Mouse (Mus musculus): Measurements from ENCODE around the gene Ntsr2. TPM values are rescaled to one million over a fixed set of nuclear protein-coding genes. Genes with fewer than 3 reads are reported as not detected.

Gene Ntsr2
- polyA plus RNA-seq, 1 experiment from 2014 or later, result 3.8 TPM

GRCm38 (mm10) chr12:16634075-16634813 is 18.9 kb upstream of the Ntsr2 start:
- no peak overlapping the region for H3K4me2 ChIP-seq
- no peaks in the 10 kb centered on the region for H3K36me3 ChIP-seq
- no peaks in the 10 kb centered on the region for H3K4me1 ChIP-seq (replicated peaks)
- H3K9ac ChIP-seq, result no peak overlapping the region
- ATAC-seq (ENCODE audit: low FRiP score, low read depth), result no peak
- H3K27ac ChIP-seq (replicated peaks), result no peak overlapping the region
- no peaks in the 10 kb centered on the region for H3K9me3 ChIP-seq
- no peaks in the 10 kb centered on the region for H3K27me3 ChIP-seq
- WGBS, result 56% methylated on average over 14 of the region's 14 CpGs
- H3K4me3 ChIP-seq, result no peak overlapping the region

- H3K4me3 ChIP-seq, result no peak overlapping the region
- H3K9me3 ChIP-seq, result no peaks in the 10 kb centered on the region
- no peaks in the 10 kb centered on the region for H3K27me3 ChIP-seq
- no peak overlapping the region for H3K9ac ChIP-seq
- no peak for ATAC-seq (ENCODE audit: low FRiP score, low read depth)
- no peaks in the 10 kb centered on the region for H3K4me1 ChIP-seq (replicated peaks)
- H3K27ac ChIP-seq (replicated peaks), result no peak overlapping the region
- H3K4me2 ChIP-seq, result no peak overlapping the region
- no peaks in the 10 kb centered on the region for H3K36me3 ChIP-seq
- WGBS, result 79% methylated on average over 6 of the region's 6 CpGs
Observed at GRCm38 (mm10) chr12:16635816-16636215, 17.4 kb upstream of the Ntsr2 start.

- Histone ChIP-seq H3K9me3 (no peaks in the 10 kb centered on the region), H3K9ac (no peak overlapping the region), H3K27me3 (no peaks in the 10 kb centered on the region), H3K27ac (replicated peaks) (no peak overlapping the region), H3K4me2 (no peak overlapping the region), H3K4me3 (no peak overlapping the region), H3K4me1 (replicated peaks) (peaks cover 9% of the 10 kb centered on the region), H3K36me3 (no peaks in the 10 kb centered on the region)
- no peak for ATAC-seq (ENCODE audit: low FRiP score, low read depth)
- WGBS, result 73% methylated on average over 12 of the region's 12 CpGs
Observed at GRCm38 (mm10) chr12:16639078-16639771, 14.0 kb upstream of the Ntsr2 start.

GRCm38 (mm10) chr12:16640075-16640474 is 13.1 kb upstream of the Ntsr2 start:
- Histone ChIP-seq H3K4me1 (replicated peaks) (peaks cover 11% of the 10 kb centered on the region), H3K4me3 (no peak overlapping the region), H3K27me3 (no peaks in the 10 kb centered on the region), H3K27ac (replicated peaks) (no peak overlapping the region), H3K9ac (no peak overlapping the region), H3K36me3 (no peaks in the 10 kb centered on the region), H3K4me2 (no peak overlapping the region), H3K9me3 (no peaks in the 10 kb centered on the region)
- WGBS, result 93% methylated on average over 6 of the region's 6 CpGs
- ATAC-seq (ENCODE audit: low FRiP score, low read depth), result no peak

- H3K9ac ChIP-seq, result no peak overlapping the region
Observed at GRCm38 (mm10) chr12:16642000-16642399, 11.2 kb upstream of the Ntsr2 start.

DNA sequence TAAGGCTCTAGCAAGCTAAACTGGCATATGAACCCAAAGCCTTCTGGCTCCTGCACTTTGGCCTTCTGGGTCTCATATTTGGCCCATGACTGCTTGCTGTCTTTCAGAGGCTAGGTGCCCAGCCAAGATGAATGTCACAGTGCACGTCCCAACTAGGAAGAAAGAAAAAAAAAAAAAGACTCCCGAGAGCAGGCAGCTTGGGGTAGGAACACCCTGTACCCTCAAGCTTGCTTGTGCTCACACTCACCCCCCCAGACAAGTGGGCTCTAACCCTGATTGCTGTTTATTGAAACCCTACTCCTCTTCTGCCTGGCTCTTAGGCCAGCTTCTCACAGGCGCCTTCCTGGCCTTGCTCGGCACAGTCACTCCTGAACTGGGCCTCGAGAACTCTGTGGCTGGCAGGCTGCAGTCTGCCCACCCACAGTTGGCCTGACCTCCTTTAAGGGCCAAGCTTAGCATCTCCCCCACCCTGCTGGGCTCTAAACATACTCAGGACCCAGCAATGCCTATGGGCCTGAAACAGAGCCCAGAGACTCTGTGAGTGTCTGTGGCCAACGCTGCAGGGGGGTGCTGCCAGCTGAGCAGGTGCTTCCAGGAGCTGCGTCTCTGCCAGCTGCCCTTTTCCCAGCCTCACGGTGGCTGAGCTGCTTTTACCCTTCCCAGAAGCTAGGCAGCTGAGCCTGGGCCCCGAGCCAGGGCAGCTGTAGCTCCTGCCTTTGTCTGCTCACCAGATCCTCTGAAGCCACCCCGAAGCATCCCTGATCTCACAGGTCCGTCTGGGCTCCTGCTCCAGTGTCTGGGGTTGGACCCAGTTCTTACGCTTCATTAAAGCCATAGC is 9.5 kb upstream of the Ntsr2 start:
- peak; percentile 85 for ATAC-seq (ENCODE audit: low FRiP score, low read depth)
- Histone ChIP-seq H3K27me3 (no peaks in the 10 kb centered on the region), H3K4me2 (no peak overlapping the region), H3K9ac (no peak overlapping the region), H3K9me3 (no peaks in the 10 kb centered on the region), H3K4me1 (replicated peaks) (peaks cover 11% of the 10 kb centered on the region), H3K4me3 (no peak overlapping the region), H3K36me3 (no peaks in the 10 kb centered on the region), H3K27ac (replicated peaks) (peak overlapping the region; percentile 57)
- WGBS, result 32% methylated on average over 12 of the region's 12 CpGs

More at GRCm38 (mm10) chr12:16642000-16642399, 11.2 kb upstream of the Ntsr2 start:
- H3K27me3 ChIP-seq, result no peaks in the 10 kb centered on the region
- ATAC-seq (ENCODE audit: low FRiP score, low read depth), result no peak
- peaks cover 11% of the 10 kb centered on the region for H3K4me1 ChIP-seq (replicated peaks)
- 66% methylated on average over 5 of the region's 5 CpGs for WGBS
- no peak overlapping the region for H3K27ac ChIP-seq (replicated peaks)
- no peak overlapping the region for H3K4me3 ChIP-seq
- H3K36me3 ChIP-seq, result no peaks in the 10 kb centered on the region
- no peak overlapping the region for H3K4me2 ChIP-seq
- H3K9me3 ChIP-seq, result no peaks in the 10 kb centered on the region

- Histone ChIP-seq H3K27ac (replicated peaks) (no peak overlapping the region), H3K9me3 (no peaks in the 10 kb centered on the region), H3K4me2 (no peak overlapping the region), H3K27me3 (no peaks in the 10 kb centered on the region), H3K9ac (no peak overlapping the region), H3K36me3 (no peaks in the 10 kb centered on the region), H3K4me1 (replicated peaks) (peaks cover 11% of the 10 kb centered on the region), H3K4me3 (no peak overlapping the region)
- no peak for ATAC-seq (ENCODE audit: low FRiP score, low read depth)
- 49% methylated on average over 8 of the region's 8 CpGs for WGBS
Observed at GRCm38 (mm10) chr12:16644698-16645097, 8.5 kb upstream of the Ntsr2 start.

DNA sequence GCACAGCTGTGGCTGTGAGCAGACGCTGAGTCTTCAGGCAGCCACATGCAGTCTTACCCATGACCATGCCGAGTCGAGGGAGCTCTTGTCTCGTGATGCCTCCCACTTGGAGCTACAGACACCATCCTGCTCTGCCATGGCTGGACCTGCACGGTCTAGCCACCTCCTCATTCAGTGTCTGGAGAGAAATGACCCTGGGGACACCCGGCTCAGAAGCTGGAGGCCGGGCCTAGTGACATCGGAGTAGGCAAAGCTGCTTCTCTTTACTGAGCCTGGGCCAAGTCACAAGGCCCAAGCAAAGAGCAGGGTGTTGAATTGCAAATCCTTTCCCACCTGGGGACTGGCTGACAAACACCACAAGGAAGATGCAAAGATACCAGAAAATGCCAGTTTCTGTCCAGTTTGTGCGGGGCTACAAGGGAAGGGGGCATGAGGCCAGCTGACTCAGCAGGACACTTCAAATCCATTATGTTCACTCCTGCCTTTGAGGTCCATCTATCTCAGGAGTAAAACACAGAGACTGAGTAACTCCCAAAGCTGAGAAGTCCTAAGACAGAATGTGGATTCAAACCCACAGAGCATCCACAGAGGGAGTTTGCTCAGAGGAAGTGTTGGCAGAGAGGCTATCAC is 6.3 kb upstream of the Ntsr2 start:
- no peak for ATAC-seq (ENCODE audit: low FRiP score, low read depth)
- Histone ChIP-seq H3K4me1 (replicated peaks) (peaks cover 11% of the 10 kb centered on the region), H3K4me3 (no peak overlapping the region), H3K27ac (replicated peaks) (no peak overlapping the region), H3K9me3 (no peaks in the 10 kb centered on the region), H3K9ac (no peak overlapping the region), H3K4me2 (no peak overlapping the region), H3K27me3 (peaks cover 5% of the 10 kb centered on the region; the same call in 1 of the 2 replicates), H3K36me3 (no peaks in the 10 kb centered on the region)
- WGBS, result 47% methylated on average over 9 of the region's 9 CpGs

- Histone ChIP-seq H3K27ac (replicated peaks) (no peak overlapping the region), H3K27me3 (peaks cover 18% of the 10 kb centered on the region), H3K4me2 (no peak overlapping the region), H3K9ac (no peak overlapping the region), H3K9me3 (no peaks in the 10 kb centered on the region), H3K4me3 (no peak overlapping the region), H3K36me3 (no peaks in the 10 kb centered on the region), H3K4me1 (replicated peaks) (peaks cover 14% of the 10 kb centered on the region)
- 93% methylated on average over 6 of the region's 6 CpGs for WGBS
- ATAC-seq (ENCODE audit: low FRiP score, low read depth), result no peak
Observed at GRCm38 (mm10) chr12:16648273-16648672, 4.9 kb upstream of the Ntsr2 start.

GRCm38 (mm10) chr12:16649819-16650218 is 3.4 kb upstream of the Ntsr2 start:
- ATAC-seq (ENCODE audit: low FRiP score, low read depth), result no peak
- Histone ChIP-seq H3K9ac (no peak overlapping the region), H3K27me3 (peaks cover 32% of the 10 kb centered on the region), H3K9me3 (no peaks in the 10 kb centered on the region), H3K4me2 (no peak overlapping the region), H3K36me3 (no peaks in the 10 kb centered on the region), H3K4me1 (replicated peaks) (peaks cover 9% of the 10 kb centered on the region), H3K4me3 (no peak overlapping the region), H3K27ac (replicated peaks) (no peak overlapping the region)
- WGBS, result 86% methylated on average over 6 of the region's 6 CpGs

DNA sequence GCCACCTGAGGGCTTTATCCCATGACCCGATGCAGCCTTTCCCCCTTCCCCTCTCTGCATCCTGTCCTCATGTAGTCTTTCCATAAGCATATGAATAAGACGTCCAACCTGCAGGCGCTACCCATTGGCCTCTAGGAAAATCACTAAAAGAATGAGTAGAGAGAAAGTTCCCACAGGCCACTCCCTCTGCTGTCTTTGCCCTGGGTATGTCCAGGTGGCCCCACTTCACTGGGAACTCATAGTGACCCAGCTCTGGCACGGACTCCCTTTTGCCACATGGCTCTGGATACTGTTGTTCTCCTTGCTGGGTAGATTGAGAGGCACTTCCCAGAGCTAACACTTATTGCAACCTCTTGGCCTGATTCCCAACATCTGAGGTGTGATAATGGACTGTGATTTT is 2.4 kb downstream of the Ntsr2 start:
- WGBS, result 80% methylated on average over 4 of the region's 4 CpGs
- Histone ChIP-seq H3K4me3 (no peak overlapping the region), H3K4me1 (replicated peaks) (peaks cover 9% of the 10 kb centered on the region), H3K27me3 (peaks cover 40% of the 10 kb centered on the region), H3K9me3 (no peaks in the 10 kb centered on the region), H3K9ac (no peak overlapping the region), H3K27ac (replicated peaks) (no peak overlapping the region), H3K36me3 (no peaks in the 10 kb centered on the region), H3K4me2 (no peak overlapping the region)
- ATAC-seq (ENCODE audit: low FRiP score, low read depth), result no peak
